Mouse (Mus musculus) layer of hippocampus, adult 9-10 months (tissue): ENCODE measurements around the gene Babam2.
A peak's percentile ranks its signal among the peaks of the same experiment; 100 is the strongest.

Experiments
- DNase-seq: peaks from one replicate; pipeline ENCODE4 v3.0.0; 2022; ENCODE audit warnings: low spot score

Gene Babam2

GRCm38 (mm10) chr5:32133549-32134004 is 436.1 kb downstream of the Babam2 start:
- DNase-seq, result peak; percentile 41

- peak; percentile 16 for DNase-seq
Measured at GRCm38 (mm10) chr5:32134051-32134732, 436.7 kb downstream of the Babam2 start.
